Mouse (Mus musculus) kidney, adult 2 months (tissue): ENCODE results near the gene Klra2.

Source experiments
- CTCF ChIP-seq: fragments of 200-500 bp; conservative IDR thresholded peaks from 2 replicates; pipeline ENCODE4 v1.5.1; 2011; ENCODE audit warnings: low read depth, mild to moderate bottlenecking, control low read depth, low read length, moderate library complexity, mixed read lengths; ENCODE audit not compliant: insufficient read depth, insufficient read length
- POLR2A ChIP-seq: fragments of 200-500 bp; IDR thresholded peaks from one replicate; pipeline ENCODE4 v1.6.1; 2011; ENCODE audit warnings: low read depth, low read length, control low read depth

DNA sequence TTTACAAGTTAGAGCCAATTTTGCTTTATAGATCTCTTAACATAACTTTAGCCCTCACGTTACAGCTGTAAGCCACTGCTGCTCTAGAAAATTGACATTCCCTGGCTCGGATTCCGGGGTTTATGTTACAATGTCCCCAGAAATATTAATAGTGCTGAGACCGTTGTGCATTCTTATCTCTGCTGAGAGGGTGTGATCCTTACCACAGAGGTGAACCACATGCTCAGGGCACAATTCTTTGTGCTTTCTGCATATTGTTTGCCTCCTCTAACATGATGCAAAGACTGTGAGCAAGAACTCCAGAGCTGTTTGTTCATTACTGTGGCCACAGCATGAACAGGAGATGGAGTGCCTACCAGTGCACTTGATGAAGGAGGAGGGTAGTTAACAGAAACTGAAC lies 29.5 kb upstream of the Klra2 start:
- TF ChIP-seq POLR2A (no peak), CTCF (no peak)
